Mouse (Mus musculus) liver, embryonic 14.5 days (tissue): Measurements from ENCODE around the gene Irf4.

ENCODE experiments used
- CTCF ChIP-seq: IDR thresholded peaks from 2 replicates; pipeline ENCODE4 v1.5.1; 2016; ENCODE audit warnings: antibody characterized with exemption, low read depth, control low read depth
- EP300 ChIP-seq: IDR thresholded peaks from 2 replicates; pipeline ENCODE4 v1.6.1; 2016; ENCODE audit warnings: antibody characterized with exemption, low read depth

- TF ChIP-seq CTCF = no peak
- no peak for TF ChIP-seq EP300
Measured at GRCm38 (mm10) chr13:30729245-30729644, 19.8 kb upstream of the Irf4 start.
